In the genomic region with DNA sequence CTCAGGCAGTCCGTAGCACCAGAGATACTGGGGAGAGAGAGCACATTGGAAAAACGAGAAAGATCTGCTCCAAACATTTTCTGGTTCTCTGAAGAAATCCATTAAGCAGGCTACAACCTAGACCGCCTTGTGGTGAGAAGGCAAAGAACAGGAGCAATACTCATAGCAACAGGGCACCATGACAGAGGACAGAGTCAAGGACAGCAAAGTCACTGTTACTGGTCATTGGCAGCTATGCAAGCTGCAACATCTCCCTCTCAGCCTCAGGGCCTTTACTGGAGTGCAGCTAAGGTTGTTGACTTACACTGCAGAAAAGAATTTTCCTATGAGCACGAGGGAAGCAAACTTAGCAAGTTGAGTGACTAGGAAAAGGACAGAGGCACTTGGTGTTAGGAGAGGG, we compare ENCODE assay signal across 18 mouse cellular contexts.
"Had no signal": no experiment of that assay in that cellular context is flagged by ENCODE, and none has a peak within 500 bp of the region (broad histone marks: within the 10 kb centered on the region; RNA-seq: fewer than 3 reads in every experiment).

No protein-coding gene starts in this region.

- H3K4me1 ChIP-seq: limb, embryonic 12.5 days; limb, embryonic 15.5 days had no signal

- H3K9me3 ChIP-seq: limb, embryonic 12.5 days; limb, embryonic 15.5 days had no signal

- H3K27ac ChIP-seq: limb, embryonic 12.5 days; limb, embryonic 15.5 days; liver, embryonic 14.5 days; stomach, postnatal 0 days had no signal

- H3K4me2 ChIP-seq: limb, embryonic 12.5 days; limb, embryonic 15.5 days; liver, embryonic 11.5 days; lung, embryonic 14.5 days; midbrain, embryonic 11.5 days had no signal

- H3K27me3 ChIP-seq: limb, embryonic 12.5 days; limb, embryonic 15.5 days had no signal

- H3K36me3 ChIP-seq: limb, embryonic 12.5 days; limb, embryonic 15.5 days had no signal

- DNase-seq: kidney, postnatal 14 days; kidney, postnatal 4 days; left cerebral cortex, postnatal 4 days; liver, postnatal 0 days; lung, embryonic 14.5 days; lung, postnatal 10 days; lung, postnatal 36 days; midbrain, embryonic 14.5 days; right cerebral cortex, postnatal 4 days; thymus, adult 2 months; thymus, postnatal 14 days; thymus, postnatal 4 days had no signal

- H3K9ac ChIP-seq: limb, embryonic 12.5 days; limb, embryonic 15.5 days; liver, embryonic 14.5 days; liver, postnatal 0 days; lung, embryonic 14.5 days had no signal

- H3K4me3 ChIP-seq: limb, embryonic 12.5 days; limb, embryonic 15.5 days had no signal

- ATAC-seq: liver, postnatal 0 days had no signal
